Mouse (Mus musculus) Muller cell, postnatal 12 days (primary cell): ENCODE measurements around the gene Prkar2b.

Experiments used
- DNase-seq: peaks from one replicate; pipeline ENCODE4 v3.0.0-alpha.2; 2015; ENCODE audit errors: inconsistent ontology term

The Prkar2b gene

DNA sequence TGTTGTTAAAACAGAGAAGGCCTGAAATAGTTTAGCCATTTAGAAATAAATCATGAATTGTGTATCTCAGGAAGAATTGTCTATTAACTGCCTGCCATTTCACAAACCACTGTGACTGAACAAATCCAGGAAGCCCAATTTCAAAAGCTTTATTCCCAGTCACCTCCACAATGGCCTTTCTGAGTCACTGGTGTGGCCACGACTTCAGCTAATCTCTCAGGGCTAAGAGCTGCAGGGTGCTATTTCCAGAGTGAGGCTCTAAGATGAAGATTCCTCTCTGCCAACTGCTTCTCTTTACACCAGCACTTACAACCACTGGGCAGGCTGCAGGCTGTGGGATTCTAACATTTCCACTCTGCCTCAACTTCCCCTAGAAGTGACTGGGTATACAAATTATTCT lies 92.0 kb downstream of the Prkar2b start:
- peak; percentile 42 for DNase-seq

DNA sequence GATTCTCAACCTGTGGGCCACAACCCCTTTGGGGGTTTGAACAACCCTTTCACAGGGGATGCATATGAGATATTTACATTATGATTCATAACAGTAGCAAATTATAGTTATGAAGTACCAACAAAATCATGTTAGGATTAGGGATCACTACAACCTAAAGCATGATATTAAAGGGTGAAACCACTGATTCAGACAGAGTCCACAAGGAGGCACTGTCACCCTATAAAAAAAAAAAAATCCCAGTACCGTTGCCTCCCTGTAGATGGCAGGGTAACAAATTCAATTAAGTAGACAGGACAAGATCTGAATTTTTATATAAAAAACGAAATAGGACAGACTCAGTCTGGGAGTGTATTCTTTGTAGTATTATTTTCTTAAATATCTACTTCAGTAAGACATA lies 93.6 kb downstream of the Prkar2b start:
- DNase-seq = peak; percentile 46

DNA sequence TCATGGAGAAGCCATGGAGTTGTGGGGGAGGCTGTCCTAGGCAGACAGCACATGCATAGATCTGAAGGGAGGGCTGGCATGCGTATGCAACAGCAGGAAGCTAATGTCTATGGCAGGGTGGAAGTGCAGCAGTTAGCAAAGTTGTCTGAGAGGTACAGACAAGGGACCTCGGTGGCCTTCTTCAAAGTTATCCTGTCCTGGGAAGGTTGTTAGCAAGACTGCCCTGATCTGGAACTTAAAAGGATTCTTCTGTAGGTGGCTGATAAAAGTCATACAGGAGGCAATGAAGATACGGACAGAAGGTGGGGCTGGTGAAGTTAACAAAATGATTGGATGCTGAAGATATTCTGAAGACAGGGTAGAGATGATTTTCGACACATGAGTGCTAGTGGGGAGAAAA lies 94.7 kb downstream of the Prkar2b start:
- no peak for DNase-seq

DNA sequence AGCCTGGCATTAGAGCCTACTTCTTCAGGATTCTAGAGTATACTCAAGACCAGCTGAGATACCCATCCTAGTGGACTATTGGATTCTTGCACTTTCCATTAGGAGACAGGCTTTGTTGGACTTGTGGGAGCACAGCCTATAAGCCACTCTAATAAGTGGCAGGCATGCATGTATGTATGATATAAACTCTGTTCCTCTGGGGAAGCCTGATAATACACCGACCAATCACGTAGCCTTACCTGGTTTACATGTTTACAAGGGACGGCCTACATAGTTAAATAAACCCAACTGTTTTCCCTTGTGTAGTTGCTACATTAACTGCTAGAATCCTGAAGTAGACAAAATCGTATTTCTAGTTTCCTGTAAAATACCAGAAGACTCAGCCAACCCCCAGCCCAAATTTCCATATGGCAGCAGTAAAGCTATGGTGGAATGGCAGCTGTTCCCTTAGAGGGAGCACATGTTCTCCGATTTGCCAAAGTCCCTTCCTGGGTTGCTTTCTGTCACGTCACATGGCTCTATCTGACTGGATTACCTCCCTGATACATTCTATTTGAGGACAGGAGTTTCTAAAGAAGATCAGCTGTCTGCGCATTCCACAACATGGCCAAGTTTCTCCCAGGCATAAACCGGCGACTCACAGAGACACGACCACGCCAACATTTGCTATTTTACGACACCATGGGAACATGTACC lies 95.4 kb downstream of the Prkar2b start:
- no peak for DNase-seq

DNA sequence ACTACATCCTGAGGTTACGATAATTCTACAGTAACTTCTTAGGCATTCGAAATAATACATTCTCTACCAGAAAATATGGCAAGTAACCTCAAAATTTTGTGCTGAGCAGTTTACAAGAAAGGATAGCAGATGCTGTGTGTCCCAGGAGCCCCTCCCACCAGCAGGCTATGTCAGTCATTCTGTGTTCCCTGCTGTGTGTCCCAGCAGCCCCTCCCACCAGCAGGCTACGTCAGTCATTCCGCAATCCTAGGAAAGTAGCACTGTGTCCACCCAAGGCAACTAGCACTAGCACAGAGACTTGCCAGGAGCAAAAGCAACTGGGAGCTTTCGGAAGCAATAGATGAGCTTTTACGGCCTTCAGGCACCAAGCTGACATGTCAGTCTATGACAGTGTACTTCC lies 97.0 kb downstream of the Prkar2b start:
- DNase-seq = no peak

DNA sequence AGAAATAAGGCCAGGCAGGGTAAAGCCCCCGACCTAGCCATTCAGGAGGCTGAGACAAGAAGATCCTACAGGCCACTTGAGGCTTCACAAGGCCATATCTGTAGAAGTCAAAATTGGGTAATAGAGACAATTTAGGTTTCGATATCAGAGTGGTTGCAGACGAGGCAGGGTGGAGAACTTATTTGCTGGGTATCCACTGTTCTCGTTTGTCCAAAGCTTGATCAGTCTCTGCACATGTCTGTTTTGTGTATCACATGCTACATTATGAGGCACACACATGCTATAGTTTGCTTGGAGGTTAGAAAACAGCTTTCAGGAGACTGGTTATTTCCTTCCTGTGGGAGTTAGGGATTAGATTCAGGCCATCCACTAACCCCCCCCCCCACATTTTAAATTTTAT lies 105.3 kb downstream of the Prkar2b start:
- DNase-seq = no peak

DNA sequence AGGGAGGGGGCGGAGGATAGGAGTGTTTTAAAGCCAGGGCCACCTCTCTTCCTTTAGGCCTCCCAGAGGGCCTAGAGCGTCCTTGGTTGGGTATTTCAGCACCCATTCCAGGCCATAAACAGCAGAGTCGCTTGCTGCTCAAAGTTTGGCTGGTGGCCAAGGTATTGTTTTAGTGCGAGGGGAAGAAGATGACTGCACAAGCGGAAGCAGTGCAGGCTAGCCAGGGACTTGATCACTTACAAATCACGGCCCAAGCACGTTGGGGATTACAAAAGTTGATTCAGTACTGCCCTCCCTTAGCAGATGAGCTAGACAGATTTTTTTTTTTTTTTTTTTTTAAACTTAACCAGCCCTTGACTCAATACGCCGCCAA lies 110.5 kb downstream of the Prkar2b start:
- no peak for DNase-seq

DNA sequence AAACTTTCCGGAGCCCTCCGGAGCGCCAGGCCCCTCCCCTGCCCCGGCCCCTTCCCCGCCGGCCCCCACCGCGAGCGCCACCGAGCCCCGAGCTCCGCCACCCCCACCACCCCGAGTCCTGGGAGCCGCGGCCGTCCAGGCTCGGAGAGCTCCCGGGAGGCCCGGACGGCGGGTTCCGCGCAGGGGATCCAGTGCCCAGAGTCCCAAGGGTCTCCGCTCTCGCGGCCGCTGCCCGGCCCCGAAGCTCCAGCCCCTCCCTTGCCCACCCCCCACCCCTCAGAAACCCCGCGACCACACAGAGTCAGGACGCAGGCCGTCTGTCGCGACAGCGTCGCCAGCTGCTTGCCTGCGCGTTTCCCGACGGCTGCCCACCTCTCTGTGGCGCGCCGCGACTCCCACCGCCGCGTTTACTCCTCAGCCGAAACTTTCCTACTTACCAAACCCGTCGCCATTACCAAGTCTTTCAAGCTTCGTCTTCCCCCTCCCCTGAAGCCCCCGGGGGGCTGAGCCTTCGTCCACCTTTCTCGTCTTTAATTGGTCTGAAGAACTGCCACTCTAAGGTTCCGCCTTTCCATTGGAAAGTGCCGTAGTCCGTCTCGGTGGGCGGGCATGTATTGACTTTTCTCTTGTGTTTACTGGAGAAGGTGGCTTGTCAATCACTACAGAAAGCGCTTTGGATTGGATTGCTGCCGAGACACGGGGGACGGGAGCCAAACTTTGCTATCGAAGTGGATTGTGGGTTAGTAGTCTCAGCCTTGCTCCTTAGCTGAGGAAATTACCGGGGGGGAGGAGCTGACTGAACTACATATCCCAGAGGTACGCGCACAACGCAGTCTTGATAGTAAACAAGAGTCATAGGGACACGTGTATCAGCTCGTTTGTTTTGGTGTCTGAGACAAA lies 111.1 kb downstream of the Prkar2b start, which contains the start of gene Hbp1:
Hbp1 (minus strand) TSS at position 777 of the 900 bp plus-strand sequence.
- DNase-seq = peak; percentile 100

DNA sequence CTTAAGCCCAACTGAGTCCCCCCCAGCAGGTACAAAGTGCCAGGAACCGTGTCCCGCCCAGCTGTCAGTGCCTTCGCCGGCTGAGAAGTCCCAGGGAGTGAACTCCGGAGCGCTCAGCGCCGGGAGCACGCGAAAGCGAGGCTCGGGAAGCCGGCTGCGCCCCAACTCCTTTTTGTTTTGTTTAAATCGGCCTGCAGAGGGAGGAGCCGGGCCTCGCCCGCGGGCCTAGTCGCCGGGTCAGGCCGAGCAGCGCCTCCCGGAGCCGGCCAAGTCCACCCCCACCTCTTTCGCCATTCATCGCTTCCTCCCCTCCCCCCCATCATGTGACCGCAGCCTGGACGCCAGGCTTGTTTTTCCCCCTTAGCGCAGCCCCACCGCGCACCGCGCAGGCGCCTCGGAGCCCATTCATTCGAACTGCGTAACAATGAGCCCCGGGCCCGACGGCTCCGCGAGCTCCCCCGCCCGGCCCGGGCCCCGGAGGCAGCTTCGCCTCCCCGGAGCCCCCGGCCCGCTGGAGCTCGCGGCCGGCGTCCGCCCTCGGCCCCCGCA lies 111.8 kb downstream of the Prkar2b start:
- peak; percentile 99 for DNase-seq

DNA sequence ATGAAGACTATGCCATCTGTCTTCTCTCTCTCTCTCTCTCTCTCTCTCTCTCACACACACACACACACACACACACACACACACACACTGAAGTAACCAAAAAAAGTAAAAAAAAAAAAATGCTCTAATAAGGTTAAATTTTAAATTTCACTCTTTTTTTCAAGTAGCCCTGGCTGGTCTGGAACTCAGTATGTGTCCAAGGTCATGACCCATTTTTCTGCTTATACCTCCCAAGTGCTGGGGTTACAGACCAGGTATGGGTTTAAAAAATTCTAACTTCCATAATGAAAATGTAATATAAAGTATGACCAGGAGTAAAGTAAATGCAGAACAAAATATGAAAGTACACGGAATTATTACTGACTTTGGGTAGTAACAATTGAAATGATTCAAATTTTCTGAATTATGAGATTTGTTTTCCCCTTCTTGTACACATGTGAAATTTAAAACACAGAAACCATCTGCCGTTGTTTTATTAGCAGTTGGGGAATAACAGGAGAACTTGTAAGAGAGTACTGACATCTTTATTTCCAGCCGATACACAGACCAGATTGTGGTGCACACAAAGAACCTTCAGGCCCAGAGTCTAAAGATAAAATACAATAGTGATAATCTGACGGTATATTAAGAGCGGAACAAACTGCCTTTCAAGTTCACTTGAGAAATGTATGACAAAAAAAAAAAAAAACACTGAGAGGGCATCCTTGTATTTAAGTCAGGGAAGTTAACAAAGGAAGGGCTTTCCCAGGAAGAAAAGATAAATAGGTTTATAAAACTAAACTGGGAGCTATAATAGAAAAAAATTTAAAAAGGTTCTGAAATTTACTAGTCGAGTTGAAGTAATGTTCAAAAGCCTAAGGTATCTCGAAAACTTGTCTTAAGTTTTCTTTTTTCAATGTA lies 112.7 kb downstream of the Prkar2b start:
- DNase-seq = no peak

DNA sequence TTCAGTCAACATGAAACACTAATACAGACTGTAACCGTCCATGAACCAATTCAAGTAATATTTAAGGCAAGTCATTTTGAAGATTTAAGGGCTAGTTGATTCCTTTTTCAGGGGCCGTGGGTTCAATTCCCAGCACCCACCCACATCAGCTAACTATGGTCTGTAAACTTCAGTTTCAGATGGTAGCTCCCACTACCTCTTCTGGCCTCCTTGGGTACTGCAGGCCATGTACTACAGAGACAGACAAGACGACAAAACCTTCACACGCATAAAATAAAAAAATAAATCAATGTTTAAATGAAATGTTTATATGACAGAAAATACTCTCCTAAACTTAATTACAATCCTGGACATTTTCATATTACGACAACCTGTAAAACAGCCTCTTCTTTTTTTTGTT lies 113.6 kb downstream of the Prkar2b start:
- no peak for DNase-seq

DNA sequence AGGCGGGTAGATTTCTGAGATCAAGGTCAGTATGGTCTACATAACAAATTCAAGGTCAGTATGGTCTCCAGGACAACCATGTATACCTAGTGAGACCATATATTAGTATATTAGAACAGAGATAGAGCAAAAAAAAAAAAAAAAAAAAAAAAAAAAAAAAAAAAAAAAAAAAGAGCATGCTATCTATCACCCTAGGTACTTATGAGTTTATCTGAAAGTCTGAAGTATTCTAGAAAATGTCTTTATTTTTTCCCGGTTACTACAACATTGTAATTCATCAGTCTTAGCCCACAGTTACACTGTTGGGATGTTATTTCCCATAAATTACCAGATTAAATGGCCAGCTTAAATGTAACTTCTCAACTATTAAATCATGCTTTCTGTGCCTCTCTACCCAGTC lies 116.7 kb downstream of the Prkar2b start:
- no peak for DNase-seq

DNA sequence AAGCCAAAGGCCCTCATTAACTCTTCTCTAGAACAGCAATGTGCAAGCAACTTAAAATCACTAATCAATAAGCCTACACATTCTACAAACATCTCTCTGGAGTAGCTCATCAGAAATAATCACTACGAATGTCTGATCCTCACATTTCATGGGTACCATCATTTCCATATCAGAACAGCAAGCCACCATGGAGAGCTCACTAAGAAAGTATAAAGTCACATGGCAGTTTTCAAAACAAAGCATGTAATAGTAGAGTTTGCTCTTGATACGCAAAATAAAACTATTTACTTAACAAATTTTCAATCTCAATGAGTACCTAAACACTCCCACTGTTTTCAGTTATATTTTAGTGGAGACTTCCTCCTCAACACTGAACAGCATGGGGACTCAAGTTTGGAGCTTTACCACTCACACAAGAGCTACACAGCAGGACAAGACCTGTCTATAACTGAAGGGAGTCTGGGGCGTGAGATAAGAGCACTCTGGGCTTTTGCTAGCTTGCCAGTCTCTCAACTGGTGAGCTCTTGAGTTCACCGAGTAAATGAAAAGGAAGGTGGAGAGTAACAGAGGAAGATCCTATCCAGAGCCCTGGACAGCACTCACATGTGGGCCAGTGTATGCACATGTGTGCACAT lies 118.0 kb downstream of the Prkar2b start:
- no peak for DNase-seq

DNA sequence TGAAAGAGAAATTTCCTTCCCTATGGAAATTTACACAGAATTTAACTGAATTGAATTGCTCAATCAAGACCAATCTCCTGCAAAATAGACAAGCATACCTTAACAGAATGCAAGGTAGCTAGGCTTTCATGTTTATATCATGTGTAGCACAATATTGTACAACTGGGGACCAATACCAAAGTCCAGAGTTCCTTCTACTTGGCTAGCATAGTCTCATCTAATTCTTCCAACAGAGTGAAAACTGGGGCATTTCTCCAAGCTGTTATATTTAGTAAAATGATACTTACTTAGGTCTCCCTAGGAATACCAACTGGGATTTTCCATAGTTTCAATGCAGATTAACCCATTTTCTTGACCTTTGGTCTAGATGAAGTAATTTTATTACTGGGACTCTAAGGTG lies 122.1 kb downstream of the Prkar2b start:
- no peak for DNase-seq

DNA sequence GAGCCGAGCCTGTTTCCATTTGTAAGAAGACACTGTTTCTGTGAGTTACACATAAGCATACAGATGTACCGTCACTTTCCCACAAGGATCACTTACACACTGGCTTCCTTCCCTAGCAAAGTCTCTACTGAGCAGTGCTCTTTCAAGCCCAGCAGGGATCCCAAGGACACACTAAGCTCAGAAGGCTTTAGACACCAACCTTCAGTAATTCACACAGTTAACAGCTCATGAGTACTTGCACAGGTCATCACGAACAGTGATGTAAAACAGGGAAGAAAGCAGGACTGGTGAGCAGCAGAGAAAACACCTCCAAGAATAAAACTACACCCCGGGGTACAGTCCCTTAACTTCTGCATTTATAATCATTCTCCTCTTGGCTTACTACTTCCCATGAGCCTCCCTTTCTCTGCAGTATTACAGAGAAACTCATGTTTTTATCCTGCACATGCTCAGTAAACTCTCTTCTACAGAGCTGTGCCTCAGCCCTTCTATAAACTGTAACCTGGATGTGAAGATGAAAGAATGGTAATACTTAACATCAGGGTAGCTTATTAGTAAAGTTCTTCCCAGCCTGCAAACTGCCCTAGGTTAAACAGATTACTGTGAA lies 122.6 kb downstream of the Prkar2b start:
- no peak for DNase-seq

DNA sequence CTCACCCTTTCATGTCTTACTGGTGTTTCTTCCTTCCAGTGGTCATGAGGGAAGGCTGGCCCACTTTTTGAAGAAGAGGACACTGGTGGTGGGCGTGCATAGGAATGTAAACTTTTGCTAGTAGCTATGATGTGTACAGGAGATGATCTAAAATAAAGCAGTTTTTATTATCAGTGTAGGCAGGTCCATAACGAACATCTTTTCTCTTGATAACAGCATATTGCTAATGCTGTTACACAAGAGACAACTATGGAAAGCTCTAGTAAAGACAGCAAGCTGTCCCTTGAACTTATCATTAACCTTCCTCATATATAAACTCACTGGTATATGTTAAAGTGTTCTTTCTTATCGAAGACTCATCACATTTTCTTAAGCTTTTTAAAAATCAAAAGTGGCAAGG lies 123.5 kb downstream of the Prkar2b start:
- no peak for DNase-seq

DNA sequence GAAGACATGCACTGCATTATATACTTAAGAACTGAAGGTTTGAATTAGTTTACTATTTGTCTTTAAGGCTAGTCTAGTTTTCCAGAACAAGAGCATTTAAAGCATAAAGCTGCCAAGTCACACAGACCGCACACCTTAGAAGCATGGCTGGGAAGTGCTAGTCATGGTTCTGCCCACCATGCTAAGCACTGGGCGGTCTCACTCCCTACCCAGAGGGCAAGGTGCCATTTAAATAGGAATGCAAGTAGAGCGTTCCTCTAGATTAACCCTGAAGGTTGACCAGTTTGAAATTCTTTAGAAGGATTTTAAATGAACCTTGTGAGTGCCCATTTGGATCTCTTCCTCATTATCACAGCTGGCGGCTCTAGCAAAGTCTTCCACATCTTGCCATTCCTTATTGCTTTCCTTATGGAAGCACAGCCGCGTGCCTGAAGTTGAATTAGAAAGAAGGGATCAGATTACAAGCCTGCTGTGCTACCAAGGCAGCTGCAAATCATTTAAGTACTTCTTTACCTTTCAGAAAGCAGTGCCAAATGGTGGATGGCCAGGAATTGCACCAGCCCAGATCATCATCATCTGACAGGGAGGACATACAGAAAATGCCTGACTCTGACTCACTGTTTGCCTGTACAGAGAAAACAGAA lies 124.3 kb downstream of the Prkar2b start:
- no peak for DNase-seq

DNA sequence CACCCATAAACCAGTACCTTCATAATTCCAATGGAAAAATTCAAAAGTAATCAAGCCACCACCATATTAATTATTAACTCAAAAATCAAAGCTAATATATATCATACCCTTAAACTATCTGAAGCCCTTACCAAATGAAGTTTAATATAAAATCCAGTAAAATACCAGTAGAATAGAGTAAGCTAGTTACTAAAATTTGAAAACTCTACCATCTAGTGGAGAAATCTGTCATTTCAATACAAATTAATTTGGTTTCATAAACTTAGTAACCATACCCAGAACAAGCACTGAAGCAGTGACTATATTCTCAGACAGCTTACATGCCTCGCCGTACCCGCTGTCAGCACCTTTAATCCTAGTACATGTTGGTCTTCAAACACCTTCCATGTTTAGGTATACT lies 129.3 kb downstream of the Prkar2b start:
- DNase-seq = no peak

DNA sequence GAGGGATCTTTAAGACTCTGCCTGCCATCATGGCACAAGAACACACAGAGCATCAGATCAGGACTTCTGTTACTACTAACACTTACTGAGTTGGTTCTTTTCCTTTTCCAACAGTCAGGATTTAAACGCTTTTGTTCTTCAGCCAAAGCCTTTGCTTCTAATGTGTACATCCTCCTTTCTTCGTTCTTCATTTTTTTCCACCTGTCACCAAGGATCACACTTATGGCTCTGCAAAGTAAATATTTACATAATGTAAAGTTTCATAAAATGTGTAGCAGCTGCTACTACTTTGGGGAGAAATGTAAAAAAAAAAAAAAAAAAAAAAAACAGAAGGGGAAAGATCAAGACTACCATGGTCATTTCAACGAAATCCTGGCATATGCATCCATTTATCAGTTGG lies 132.6 kb downstream of the Prkar2b start:
- no peak for DNase-seq

DNA sequence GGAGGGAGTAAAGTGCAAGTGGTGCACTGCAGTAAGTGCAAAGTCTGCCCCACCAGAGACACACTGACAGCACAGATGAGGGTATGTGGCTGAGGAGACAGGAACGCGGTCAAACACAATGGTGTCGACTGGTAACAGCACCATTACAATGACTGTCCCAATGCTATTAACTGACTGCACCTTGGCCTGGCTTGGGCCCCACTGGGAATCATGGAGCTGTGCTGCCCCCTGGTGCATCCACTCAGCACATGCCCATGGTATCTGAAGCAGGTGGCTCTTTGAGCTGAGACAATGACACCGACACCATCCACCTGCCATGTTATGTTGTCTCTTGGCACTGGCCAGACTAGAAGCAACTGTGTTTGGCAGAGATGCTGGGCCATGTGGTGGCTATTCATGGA lies 134.4 kb downstream of the Prkar2b start:
- peak; percentile 65 for DNase-seq
